Mouse (Mus musculus) limb, embryonic 11.5 days (tissue): Measurements from ENCODE around the gene Phtf2. TPM values are rescaled to one million over a fixed set of nuclear protein-coding genes. Genes with fewer than 3 reads are reported as not detected.
"Not testable (repeated sequence)": the region's sequence is repeated elsewhere in the genome, so short reads cannot be mapped to it uniquely, and the experiment has no call there.

Experiments
- ATAC-seq: fragments of 200-750 bp; cut with Nextera tagmentation; 2 replicates; pipeline ENCODE4 v1.8.0; 2017; ENCODE audit warnings: low read depth; ENCODE audit not compliant: insufficient number of reproducible peaks, low FRiP score, low TSS enrichment
- DNase-seq: peaks from one replicate; pipeline ENCODE4 v3.0.0-alpha.2; 2015; ENCODE audit warnings: low spot score
- H3K27ac ChIP-seq: fragments of 300-500 bp; sonication (generic); replicated peaks from 2 replicates; pipeline ENCODE4 v1.5.1; 2014; ENCODE audit warnings: low read depth, mild to moderate bottlenecking, low read length
- H3K27me3 ChIP-seq: fragments of 300-500 bp; sonication (generic); 2 replicates; pipeline ENCODE4 v1.6.1; 2014; ENCODE audit warnings: mild to moderate bottlenecking, low read length, mixed read lengths; ENCODE audit not compliant: control insufficient read depth, insufficient read depth
- H3K36me3 ChIP-seq: fragments of 300-500 bp; sonication (generic); 2 replicates; pipeline ENCODE4 v1.6.1; 2014; ENCODE audit warnings: mild to moderate bottlenecking, low read length, moderate library complexity, mixed read lengths; ENCODE audit not compliant: control insufficient read depth, insufficient read depth
- H3K4me1 ChIP-seq: fragments of 300-500 bp; sonication (generic); 2 replicates; pipeline ENCODE4 v1.6.1; 2014; ENCODE audit warnings: low read length, mixed read lengths; ENCODE audit not compliant: control insufficient read depth, insufficient read depth
- H3K4me2 ChIP-seq: fragments of 300-500 bp; sonication (generic); 2 replicates; pipeline ENCODE4 v1.6.1; 2014; ENCODE audit warnings: low read depth, mild to moderate bottlenecking, moderate library complexity; ENCODE audit not compliant: severe bottlenecking
- H3K4me3 ChIP-seq: fragments of 300-500 bp; sonication (generic); 2 replicates; pipeline ENCODE4 v1.5.1; 2014; ENCODE audit warnings: low read depth, low read length
- H3K9ac ChIP-seq: fragments of 300-500 bp; sonication (generic); 2 replicates; pipeline ENCODE4 v1.6.1; 2014; ENCODE audit warnings: mild to moderate bottlenecking, low read length
- H3K9me3 ChIP-seq: fragments of 300-500 bp; sonication (generic); 2 replicates; pipeline ENCODE4 v1.6.1; 2016; ENCODE audit warnings: low read length; ENCODE audit not compliant: control insufficient read depth
- WGBS: fragments of 180-500 bp; shearing (Covaris S2); extraction: QIAGEN DNeasy Blood & Tissue Kit; methylation state at CpG from one replicate; pipeline ENCODE4 v1.1.7; 2014; 5-methylcytosine and 5-hydroxymethylcytosine counted together
- polyA plus RNA-seq: library from polyadenylated mRNA; unstranded; fragments of >200 nt; fragmentation: Nextera tagmentation; extraction: Ambion mirVana; gene quantifications from 2 replicates; pipeline ENCODE4 v1.2.1, GENCODE M21; 2014

Phtf2 gene
- polyA plus RNA-seq, 1 experiment from 2014 or later, result 17.7 TPM

- peaks cover 5% of the 10 kb centered on the region; the same call in 1 of the 2 replicates for H3K4me1 ChIP-seq
- 75% methylated on average over 7 of the region's 7 CpGs for WGBS
- H3K36me3 ChIP-seq, result no peaks in the 10 kb centered on the region
- H3K4me2 ChIP-seq, result no peak overlapping the region
- DNase-seq (no peak), ATAC-seq (no peak)
- no peaks in the 10 kb centered on the region for H3K27me3 ChIP-seq
- H3K27ac ChIP-seq, result no peak overlapping the region
- no peak overlapping the region for H3K9ac ChIP-seq
- no peaks in the 10 kb centered on the region for H3K9me3 ChIP-seq
- no peak overlapping the region for H3K4me3 ChIP-seq
Measured at GRCm38 (mm10) chr5:20751696-20752095, 130.2 kb downstream of the Phtf2 start.

DNA sequence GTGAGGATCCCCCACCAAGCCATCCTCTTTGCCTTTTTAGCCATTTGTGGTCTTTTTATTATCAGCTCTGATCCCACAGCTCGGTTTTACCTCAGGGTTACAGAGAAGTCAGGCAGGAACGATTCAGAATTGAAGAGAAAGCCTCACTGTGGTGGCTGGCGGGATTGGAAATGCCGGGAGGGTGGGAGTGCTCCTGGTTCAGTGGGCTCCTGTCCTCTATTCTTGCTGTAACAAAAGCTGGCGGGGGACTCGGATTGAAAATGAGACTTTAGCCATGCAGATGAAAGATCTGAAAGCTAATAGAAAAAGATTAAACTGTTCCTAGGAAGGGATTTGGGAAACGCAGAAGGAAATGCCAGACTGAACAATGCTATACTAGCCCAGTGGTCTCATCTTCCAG, 130.9 kb downstream of the Phtf2 start:
- no peaks in the 10 kb centered on the region for H3K36me3 ChIP-seq

GRCm38 (mm10) chr5:20749535-20749934, 132.4 kb downstream of the Phtf2 start:
- Histone ChIP-seq H3K9me3 (no peaks in the 10 kb centered on the region), H3K27me3 (no peaks in the 10 kb centered on the region), H3K4me3 (no peak overlapping the region), H3K9ac (no peak overlapping the region), H3K4me1 (peaks cover 5% of the 10 kb centered on the region; the same call in 1 of the 2 replicates), H3K36me3 (no peaks in the 10 kb centered on the region), H3K27ac (no peak overlapping the region), H3K4me2 (no peak overlapping the region)
- 78% methylated on average over 3 of the region's 3 CpGs for whole genome bisulfite sequencing
- ATAC-seq, result no peak
- DNase-seq, result no peak

More for the DNA sequence above, 130.9 kb downstream of the Phtf2 start:
- H3K4me3 ChIP-seq, result no peak overlapping the region
- no peak overlapping the region for H3K27ac ChIP-seq
- 0 out of 2 replicates have a peak overlapping the region, but pooled peaks have one; percentile 4 for H3K9ac ChIP-seq
- peaks cover 5% of the 10 kb centered on the region; the same call in 1 of the 2 replicates for H3K4me1 ChIP-seq
- H3K27me3 ChIP-seq, result no peaks in the 10 kb centered on the region
- DNase-seq (no peak), ATAC-seq (no peak)
- no peak overlapping the region for H3K4me2 ChIP-seq
- 81% methylated on average over 7 of the region's 7 CpGs for WGBS
- H3K9me3 ChIP-seq, result no peaks in the 10 kb centered on the region

- H3K36me3 ChIP-seq, result no peaks in the 10 kb centered on the region
- H3K4me1 ChIP-seq, result peaks cover 1% of the 10 kb centered on the region; the same call in 1 of the 2 replicates
- WGBS, result 84% methylated on average over 8 of the region's 8 CpGs
- H3K9me3 ChIP-seq, result no peaks in the 10 kb centered on the region
- DNase-seq, result no peak
- no peak overlapping the region for H3K4me2 ChIP-seq
- ATAC-seq, result no peak
- no peak overlapping the region for H3K4me3 ChIP-seq
- no peaks in the 10 kb centered on the region for H3K27me3 ChIP-seq
- H3K27ac ChIP-seq, result no peak overlapping the region
- no peak overlapping the region for H3K9ac ChIP-seq
Measured at GRCm38 (mm10) chr5:20748856-20749255, 133.1 kb downstream of the Phtf2 start.

- Histone ChIP-seq H3K4me3 (no peak overlapping the region), H3K4me2 (no peak overlapping the region), H3K36me3 (no peaks in the 10 kb centered on the region), H3K9me3 (no peaks in the 10 kb centered on the region), H3K27me3 (no peaks in the 10 kb centered on the region), H3K4me1 (no peaks in the 10 kb centered on the region), H3K9ac (no peak overlapping the region), H3K27ac (no peak overlapping the region)
- no peak for DNase-seq
- 80% methylated on average over 4 of the region's 4 CpGs for WGBS
- no peak for ATAC-seq
Measured at GRCm38 (mm10) chr5:20748142-20748541, 133.8 kb downstream of the Phtf2 start.

DNA sequence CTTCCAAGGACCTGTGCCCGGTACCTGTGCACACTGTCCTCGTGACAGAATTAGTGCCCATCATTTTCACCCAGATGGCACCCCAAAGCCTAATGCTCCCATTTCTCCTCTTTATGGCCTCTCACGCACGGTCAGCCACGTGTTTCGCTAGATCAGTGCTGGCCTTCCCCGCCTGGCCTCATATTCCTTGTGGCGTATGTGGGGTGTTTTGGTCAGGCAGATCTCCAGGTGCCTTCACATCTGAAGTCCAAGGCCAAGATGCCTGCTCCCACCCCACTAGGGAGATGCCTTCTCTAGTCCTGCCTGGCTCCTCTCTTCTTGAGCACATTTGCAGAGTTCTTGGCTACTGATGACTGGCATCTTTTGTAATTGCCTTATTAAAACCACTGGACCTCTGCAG, 140.0 kb downstream of the Phtf2 start:
- Histone ChIP-seq H3K36me3 (no peaks in the 10 kb centered on the region), H3K9ac (no peak overlapping the region), H3K27me3 (no peaks in the 10 kb centered on the region), H3K4me1 (no peaks in the 10 kb centered on the region), H3K9me3 (no peaks in the 10 kb centered on the region), H3K4me3 (no peak overlapping the region), H3K27ac (no peak overlapping the region), H3K4me2 (no peak overlapping the region)
- WGBS, result 78% methylated on average over 8 of the region's 8 CpGs
- DNase-seq, result no peak
- no peak for ATAC-seq

DNA sequence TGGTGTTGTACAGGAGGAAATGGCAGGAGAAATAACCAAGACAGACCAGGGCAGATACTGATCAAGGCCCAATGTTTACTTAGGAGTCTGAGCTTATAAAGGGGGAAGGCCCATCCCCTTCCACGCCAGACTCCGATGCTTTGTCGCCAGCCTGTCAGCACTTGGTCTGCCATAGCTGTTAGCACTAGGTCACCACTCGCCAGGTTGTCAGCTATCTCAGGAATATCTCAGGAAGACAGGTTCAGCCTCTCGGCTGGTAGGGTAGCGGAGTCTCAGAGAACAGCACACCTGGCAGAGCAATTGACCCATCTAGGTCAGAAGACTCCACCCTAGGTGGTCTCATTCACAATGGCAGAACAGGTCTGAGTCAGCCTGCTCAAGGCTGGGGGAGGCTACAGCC, 140.7 kb downstream of the Phtf2 start:
- 70% methylated on average over 6 of the region's 6 CpGs for WGBS
- no peak for ATAC-seq
- H3K4me3 ChIP-seq, result no peak overlapping the region

GRCm38 (mm10) chr5:20738795-20739194, 143.1 kb downstream of the Phtf2 start:
- ATAC-seq (no peak), DNase-seq (no peak)
- WGBS, result 59% methylated on average over 2 of the region's 2 CpGs
- H3K27me3 ChIP-seq, result no peaks in the 10 kb centered on the region
- no peaks in the 10 kb centered on the region for H3K9me3 ChIP-seq
- H3K27ac ChIP-seq, result no peak overlapping the region
- no peak overlapping the region for H3K9ac ChIP-seq
- no peak overlapping the region for H3K4me3 ChIP-seq
- H3K4me1 ChIP-seq, result no peaks in the 10 kb centered on the region
- H3K4me2 ChIP-seq, result no peak overlapping the region
- no peaks in the 10 kb centered on the region for H3K36me3 ChIP-seq

More for the DNA sequence above, 140.7 kb downstream of the Phtf2 start:
- no peak overlapping the region for H3K4me2 ChIP-seq
- H3K36me3 ChIP-seq, result no peaks in the 10 kb centered on the region
- H3K9ac ChIP-seq, result no peak overlapping the region
- DNase-seq, result no peak
- H3K4me1 ChIP-seq, result no peaks in the 10 kb centered on the region
- H3K27me3 ChIP-seq, result no peaks in the 10 kb centered on the region
- no peak overlapping the region for H3K27ac ChIP-seq
- no peaks in the 10 kb centered on the region for H3K9me3 ChIP-seq

GRCm38 (mm10) chr5:20723226-20723625, 158.7 kb downstream of the Phtf2 start:
- DNase-seq, H3K4me3 ChIP-seq, H3K27me3 ChIP-seq, ATAC-seq, H3K9ac ChIP-seq, H3K27ac ChIP-seq, H3K36me3 ChIP-seq, H3K4me1 ChIP-seq, H3K4me2 ChIP-seq, H3K9me3 ChIP-seq: not testable (repeated sequence)
- WGBS, result 92% methylated on average over 4 of the region's 4 CpGs
